Mouse (Mus musculus): ENCODE measurements at regions not wholly inside any gene's neighbourhood (a gene's known extent, or its start where the extent isn't known, plus 50 kb on each side); places are given as distances from the start of the nearest gene placed in this dataset.

GRCm38 (mm10) chr8:46365711-46366110 lies 71.2 kb upstream of the Helt start:
- TF ChIP-seq CHD2 (IDR thresholded peaks at IDR 0.05; ENCODE audit: low read depth, low read length): no peak
- no peak for TF ChIP-seq ZNF384 (IDR thresholded peaks at IDR 0.05; ENCODE audit: low read depth, low read length)

Measured in ES-E14 (cell line).